Mouse (Mus musculus): ENCODE measurements at regions not wholly inside any gene's neighbourhood (a gene's known extent, or its start where the extent isn't known, plus 50 kb on each side); places are given as distances from the start of the nearest gene placed in this dataset.

GRCm38 (mm10) chr17:81180813-81181424, 116.0 kb upstream of the Thumpd2 start:
- DNase-seq: no peak

- no peak for DNase-seq
These were observed 111.4 kb upstream of the Thumpd2 start for GRCm38 (mm10) chr17:81176306-81176705.

GRCm38 (mm10) chr17:81175877-81176276, 111.0 kb upstream of the Thumpd2 start:
- DNase-seq: no peak

GRCm38 (mm10) chr17:81172943-81173342, 108.1 kb upstream of the Thumpd2 start:
- DNase-seq: peak in 1 of 2 experiments; percentile 5

GRCm38 (mm10) chr17:81169118-81169517, 104.2 kb upstream of the Thumpd2 start:
- peak; percentile 18 to 33 for DNase-seq

- peak in 1 of 2 experiments; percentile 15 for DNase-seq
These were observed 85.8 kb upstream of the Thumpd2 start for GRCm38 (mm10) chr17:81150730-81151129.

- no peak for DNase-seq
These were observed 69.8 kb upstream of the Thumpd2 start for GRCm38 (mm10) chr17:81134702-81135101.

- no peak for DNase-seq
These were observed 68.3 kb upstream of the Thumpd2 start for GRCm38 (mm10) chr17:81133227-81133626.
